Mouse (Mus musculus) erythroid progenitor cell, adult 5-6 weeks (primary cell): ENCODE results near the gene Pdia6. TPM values are rescaled to one million over a fixed set of nuclear protein-coding genes. Genes with fewer than 3 reads are reported as not detected.

ENCODE experiments used
- ATAC-seq: replicated peaks from 2 replicates; pipeline ENCODE4 v1.8.0; 2016; ENCODE audit warnings: moderate number of reproducible peaks, mild to moderate bottlenecking, moderate TSS enrichment, inconsistent platforms; ENCODE audit not compliant: poor library complexity, low FRiP score, severe bottlenecking
- total RNA-seq, 2 experiments: library from RNA; stranded (forward) in 1 of 2; stranded (reverse) in 1 of 2; fragments of 150-400 nt in 1 of 2; fragments of 186-747, 209-891 nt in 1 of 2; gene quantifications; 2 replicates each; pipeline versions ENCODE4 v1.2.3 to v1.2.4; 2015 to 2017; ENCODE audit warnings: low replicate concordance in 2 of 2

Gene Pdia6
- total RNA-seq, 2 experiments from 2014 or later: 54.5 to 57.5 TPM

GRCm38 (mm10) chr12:17258431-17258830 is 7.9 kb upstream of the Pdia6 start:
- ATAC-seq: no peak

- ATAC-seq: no peak
Observed at GRCm38 (mm10) chr12:17261005-17261404, 5.3 kb upstream of the Pdia6 start.

GRCm38 (mm10) chr12:17263881-17264280 is 2.5 kb upstream of the Pdia6 start:
- ATAC-seq: no peak

GRCm38 (mm10) chr12:17264826-17265225 is 1.5 kb upstream of the Pdia6 start:
- ATAC-seq: no peak

- peak; percentile 41 for ATAC-seq
Observed at GRCm38 (mm10) chr12:17266673-17266990, 287 bp downstream of the Pdia6 start.

GRCm38 (mm10) chr12:17267316-17267715 is 971 bp downstream of the Pdia6 start:
- ATAC-seq: no peak

GRCm38 (mm10) chr12:17271272-17271671 is 4.9 kb downstream of the Pdia6 start:
- ATAC-seq: no peak

GRCm38 (mm10) chr12:17273841-17274240 is 7.5 kb downstream of the Pdia6 start:
- ATAC-seq: no peak

- no peak for ATAC-seq
Observed at GRCm38 (mm10) chr12:17288496-17288895, 22.2 kb downstream of the Pdia6 start.

GRCm38 (mm10) chr12:17289060-17289459 is 22.7 kb downstream of the Pdia6 start:
- ATAC-seq: no peak

- no peak for ATAC-seq
Observed at GRCm38 (mm10) chr12:17289913-17290312, 23.6 kb downstream of the Pdia6 start.

- ATAC-seq: no peak
Observed at GRCm38 (mm10) chr12:17290569-17290968, 24.2 kb downstream of the Pdia6 start.

GRCm38 (mm10) chr12:17296899-17297298 is 30.6 kb downstream of the Pdia6 start:
- no peak for ATAC-seq

GRCm38 (mm10) chr12:17299902-17300301 is 33.6 kb downstream of the Pdia6 start:
- no peak for ATAC-seq

GRCm38 (mm10) chr12:17305445-17305844 is 39.1 kb downstream of the Pdia6 start:
- ATAC-seq: no peak

GRCm38 (mm10) chr12:17308246-17308645 is 41.9 kb downstream of the Pdia6 start:
- no peak for ATAC-seq

- no peak for ATAC-seq
Observed at GRCm38 (mm10) chr12:17310852-17311839, 44.8 kb downstream of the Pdia6 start.

GRCm38 (mm10) chr12:17316096-17316495 is 49.8 kb downstream of the Pdia6 start:
- no peak for ATAC-seq

- ATAC-seq: no peak
Observed at GRCm38 (mm10) chr12:17317970-17318369, 51.6 kb downstream of the Pdia6 start.

- ATAC-seq: no peak
Observed at GRCm38 (mm10) chr12:17318453-17318852, 52.1 kb downstream of the Pdia6 start.
